Mouse (Mus musculus) hindbrain, embryonic 13.5 days (tissue): ENCODE results near the gene Man2b2. TPM values are rescaled to one million over a fixed set of nuclear protein-coding genes. Genes with fewer than 3 reads are reported as not detected.
A peak's percentile ranks its signal among the peaks of the same experiment; 100 is the strongest.
"Not testable (repeated sequence)": the region's sequence is repeated elsewhere in the genome, so short reads cannot be mapped to it uniquely, and the experiment has no call there.

ENCODE experiments used
- ATAC-seq: fragments of 200-750 bp; cut with Nextera tagmentation; 2 replicates; pipeline ENCODE4 v1.8.0; 2017; ENCODE audit warnings: moderate TSS enrichment; ENCODE audit not compliant: low FRiP score
- H3K27ac ChIP-seq: fragments of 300-500 bp; sonication (generic); 2 replicates; pipeline ENCODE4 v1.5.1; 2015; ENCODE audit warnings: inconsistent platforms, mild to moderate bottlenecking, moderate library complexity
- H3K27me3 ChIP-seq: fragments of 300-500 bp; sonication (generic); 2 replicates; pipeline ENCODE4 v1.6.1; 2015; ENCODE audit warnings: mild to moderate bottlenecking, inconsistent platforms
- H3K36me3 ChIP-seq: fragments of 300-500 bp; sonication (generic); 2 replicates; pipeline ENCODE4 v1.6.1; 2015; ENCODE audit warnings: mild to moderate bottlenecking, inconsistent platforms
- H3K4me1 ChIP-seq: fragments of 300-500 bp; sonication (generic); replicated peaks from 2 replicates; pipeline ENCODE4 v1.6.1; 2015; ENCODE audit warnings: inconsistent platforms
- H3K4me2 ChIP-seq: fragments of 300-500 bp; sonication (generic); 2 replicates; pipeline ENCODE4 v1.6.1; 2015; ENCODE audit warnings: inconsistent platforms, mild to moderate bottlenecking, moderate library complexity
- H3K4me3 ChIP-seq: fragments of 300-500 bp; sonication (generic); 2 replicates; pipeline ENCODE4 v1.5.1; 2015; ENCODE audit warnings: mild to moderate bottlenecking, inconsistent platforms
- H3K9ac ChIP-seq: fragments of 300-500 bp; sonication (generic); 2 replicates; pipeline ENCODE4 v1.6.1; 2015; ENCODE audit warnings: mild to moderate bottlenecking, inconsistent platforms
- H3K9me3 ChIP-seq: fragments of 300-500 bp; sonication (generic); 2 replicates; pipeline ENCODE4 v1.6.1; 2016; ENCODE audit warnings: inconsistent platforms
- WGBS: fragments of 180-500 bp; shearing (Covaris S2); methylation state at CpG from one replicate; pipeline ENCODE4 v1.1.7; 2015; 5-methylcytosine and 5-hydroxymethylcytosine counted together
- polyA plus RNA-seq: library from polyadenylated mRNA; unstranded; fragments of >200 nt; fragmentation: Nextera tagmentation; extraction: Ambion mirVana; gene quantifications from 2 replicates; pipeline ENCODE4 v1.2.1, GENCODE M21; 2015

The Man2b2 gene
- polyA plus RNA-seq, 1 experiment from 2014 or later: 12.3 TPM

- H3K27me3 ChIP-seq: no peaks in the 10 kb centered on the region
- 89% methylated on average over 4 of the region's 4 CpGs for WGBS
- H3K4me3 ChIP-seq: no peak overlapping the region
- no peak overlapping the region for H3K4me2 ChIP-seq
- H3K36me3 ChIP-seq: peaks cover 57% of the 10 kb centered on the region
- H3K9me3 ChIP-seq: no peaks in the 10 kb centered on the region
- no peak overlapping the region for H3K9ac ChIP-seq
- H3K27ac ChIP-seq: no peak overlapping the region
- no peaks in the 10 kb centered on the region for H3K4me1 ChIP-seq
- no peak for ATAC-seq
These were observed 7.5 kb downstream of the Man2b2 start for GRCm38 (mm10) chr5:36822907-36823306.

- Histone ChIP-seq H3K9me3 (no peaks in the 10 kb centered on the region), H3K27ac (no peak overlapping the region), H3K36me3 (peaks cover 59% of the 10 kb centered on the region), H3K9ac (no peak overlapping the region), H3K27me3 (no peaks in the 10 kb centered on the region), H3K4me3 (no peak overlapping the region), H3K4me2 (no peak overlapping the region), H3K4me1 (no peaks in the 10 kb centered on the region)
- WGBS: 43% methylated on average over 6 of the region's 6 CpGs
- 0 out of 2 replicates have a peak, but pooled peaks have one; percentile 24 for ATAC-seq
These were observed 10.3 kb downstream of the Man2b2 start for GRCm38 (mm10) chr5:36820142-36820541.

- WGBS: 86% methylated on average over 5 of the region's 5 CpGs
- no peak for ATAC-seq
- Histone ChIP-seq H3K4me1 (no peaks in the 10 kb centered on the region), H3K4me2 (no peak overlapping the region), H3K27me3 (no peaks in the 10 kb centered on the region), H3K4me3 (no peak overlapping the region), H3K27ac (no peak overlapping the region), H3K36me3 (peaks cover 62% of the 10 kb centered on the region), H3K9me3 (no peaks in the 10 kb centered on the region), H3K9ac (no peak overlapping the region)
These were observed 10.7 kb downstream of the Man2b2 start for GRCm38 (mm10) chr5:36819742-36820141.

GRCm38 (mm10) chr5:36817738-36818137 is 12.7 kb downstream of the Man2b2 start:
- H3K36me3 ChIP-seq: peaks cover 56% of the 10 kb centered on the region
- H3K9me3 ChIP-seq: no peaks in the 10 kb centered on the region
- H3K27ac ChIP-seq: no peak overlapping the region
- H3K4me1 ChIP-seq: 0 out of 2 replicates have a peak, but pooled peaks cover 5% of the 10 kb centered on the region
- no peak overlapping the region for H3K4me2 ChIP-seq
- no peak for ATAC-seq
- no peaks in the 10 kb centered on the region for H3K27me3 ChIP-seq
- H3K9ac ChIP-seq: no peak overlapping the region
- no peak overlapping the region for H3K4me3 ChIP-seq
- 63% methylated on average over 3 of the region's 3 CpGs for WGBS

- no peak overlapping the region for H3K27ac ChIP-seq
- H3K9me3 ChIP-seq: no peaks in the 10 kb centered on the region
- no peak overlapping the region for H3K4me3 ChIP-seq
- ATAC-seq: no peak
- WGBS: 79% methylated on average over 6 of the region's 6 CpGs
- no peaks in the 10 kb centered on the region for H3K27me3 ChIP-seq
- H3K4me2 ChIP-seq: no peak overlapping the region
- H3K9ac ChIP-seq: no peak overlapping the region
- peaks cover 33% of the 10 kb centered on the region for H3K36me3 ChIP-seq
- H3K4me1 ChIP-seq: 0 out of 2 replicates have a peak, but pooled peaks cover 5% of the 10 kb centered on the region
These were observed 15.9 kb downstream of the Man2b2 start for GRCm38 (mm10) chr5:36814554-36814953.

GRCm38 (mm10) chr5:36811413-36811812 is 19.0 kb downstream of the Man2b2 start:
- no peak overlapping the region for H3K27ac ChIP-seq
- H3K4me1 ChIP-seq: 0 out of 2 replicates have a peak, but pooled peaks cover 5% of the 10 kb centered on the region
- H3K27me3 ChIP-seq: no peaks in the 10 kb centered on the region
- no peak overlapping the region for H3K4me3 ChIP-seq
- peak; percentile 54; the same call in 1 of the 2 replicates for ATAC-seq
- H3K4me2 ChIP-seq: no peak overlapping the region
- no peaks in the 10 kb centered on the region for H3K9me3 ChIP-seq
- peaks cover 21% of the 10 kb centered on the region for H3K36me3 ChIP-seq
- H3K9ac ChIP-seq: no peak overlapping the region
- WGBS: 28% methylated on average over 3 of the region's 3 CpGs

GRCm38 (mm10) chr5:36810634-36811033 is 19.8 kb downstream of the Man2b2 start:
- Histone ChIP-seq H3K4me2 (no peak overlapping the region), H3K9ac (no peak overlapping the region), H3K27me3 (no peaks in the 10 kb centered on the region)

GRCm38 (mm10) chr5:36809123-36809522 is 21.3 kb downstream of the Man2b2 start:
- Histone ChIP-seq H3K27ac (no peak overlapping the region), H3K4me3 (no peak overlapping the region), H3K9me3 (no peaks in the 10 kb centered on the region), H3K36me3 (peaks cover 6% of the 10 kb centered on the region), H3K9ac (no peak overlapping the region), H3K4me2 (no peak overlapping the region), H3K4me1 (0 out of 2 replicates have a peak, but pooled peaks cover 5% of the 10 kb centered on the region), H3K27me3 (no peaks in the 10 kb centered on the region)
- no peak for ATAC-seq
- 88% methylated on average over 7 of the region's 7 CpGs for WGBS

More at GRCm38 (mm10) chr5:36810634-36811033, 19.8 kb downstream of the Man2b2 start:
- no peak overlapping the region for H3K27ac ChIP-seq
- no peak overlapping the region for H3K4me3 ChIP-seq
- peaks cover 18% of the 10 kb centered on the region for H3K36me3 ChIP-seq
- ATAC-seq: no peak
- WGBS: 91% methylated on average over 3 of the region's 3 CpGs
- 0 out of 2 replicates have a peak, but pooled peaks cover 5% of the 10 kb centered on the region for H3K4me1 ChIP-seq
- no peaks in the 10 kb centered on the region for H3K9me3 ChIP-seq

GRCm38 (mm10) chr5:36807106-36807505 is 23.3 kb downstream of the Man2b2 start:
- Histone ChIP-seq H3K4me3 (no peak overlapping the region), H3K9me3 (no peaks in the 10 kb centered on the region), H3K9ac (no peak overlapping the region), H3K4me1 (no peaks in the 10 kb centered on the region), H3K27ac (no peak overlapping the region), H3K36me3 (no peaks in the 10 kb centered on the region), H3K4me2 (no peak overlapping the region), H3K27me3 (no peaks in the 10 kb centered on the region)
- WGBS: 29% methylated on average over 5 of the region's 5 CpGs
- no peak for ATAC-seq

- peak overlapping the region; percentile 89; the same call in 1 of the 2 replicates for H3K9ac ChIP-seq
- no peak for ATAC-seq
- H3K36me3 ChIP-seq: peaks cover 13% of the 10 kb centered on the region
- peak overlapping the region; percentile 60 for H3K4me2 ChIP-seq
- peaks cover 6% of the 10 kb centered on the region; the same call in 1 of the 2 replicates for H3K27me3 ChIP-seq
- peak overlapping the region; percentile 68 for H3K4me3 ChIP-seq
- 59% methylated on average over 8 of the region's 8 CpGs for WGBS
- H3K27ac ChIP-seq: peak overlapping the region; percentile 96; the same call in 1 of the 2 replicates
- no peaks in the 10 kb centered on the region for H3K9me3 ChIP-seq
- H3K4me1 ChIP-seq: peaks cover 14% of the 10 kb centered on the region
These were observed 33.2 kb downstream of the Man2b2 start for GRCm38 (mm10) chr5:36797291-36797690.

GRCm38 (mm10) chr5:36796296-36797014 is 34.0 kb downstream of the Man2b2 start, which contains the start of gene Mrfap1:
Mrfap1 (minus strand) TSS chr5:36796772.
- not testable (repeated sequence) for H3K9me3 ChIP-seq, H3K27me3 ChIP-seq
- peak within 1 kb of the TSS; percentile 89 for H3K9ac ChIP-seq
- WGBS: under 1% methylated on average over 90 of the region's 90 CpGs
- H3K4me2 ChIP-seq: peak within 1 kb of the TSS; percentile 60
- peak within 1 kb of the TSS; percentile 68 for H3K4me3 ChIP-seq
- peaks cover 13% of the 10 kb centered on the region for H3K36me3 ChIP-seq
- H3K4me1 ChIP-seq: peaks cover 14% of the 10 kb centered on the region
- peak within 1 kb of the TSS; percentile 96 for H3K27ac ChIP-seq
- peak; percentile 79 for ATAC-seq

- 5% methylated on average over 35 of the region's 37 CpGs for WGBS
- ATAC-seq: peak; percentile 71
- H3K27me3 ChIP-seq, H3K9me3 ChIP-seq: not testable (repeated sequence)
- peak overlapping the region; percentile 68 for H3K4me3 ChIP-seq
- peak overlapping the region; percentile 96 for H3K27ac ChIP-seq
- peak overlapping the region; percentile 89 for H3K9ac ChIP-seq
- H3K36me3 ChIP-seq: peaks cover 13% of the 10 kb centered on the region
- H3K4me2 ChIP-seq: peak overlapping the region; percentile 60
- H3K4me1 ChIP-seq: peaks cover 14% of the 10 kb centered on the region
These were observed 34.7 kb downstream of the Man2b2 start for GRCm38 (mm10) chr5:36795647-36796295.
